Mouse (Mus musculus): ENCODE results near the gene Nphp3. TPM values are rescaled to one million over a fixed set of nuclear protein-coding genes. Genes with fewer than 3 reads are reported as not detected.

The Nphp3 gene
- polyA plus RNA-seq, 1 experiment from 2014 or later, result 6.0 TPM

GRCm38 (mm10) chr9:104070863-104071604 lies 68.7 kb downstream of the Nphp3 start:
- no peak overlapping the region for H3K4me3 ChIP-seq
- no peak overlapping the region for H3K4me2 ChIP-seq (replicated peaks)
- no peaks in the 10 kb centered on the region for H3K9me3 ChIP-seq
- no peaks in the 10 kb centered on the region for H3K4me1 ChIP-seq
- H3K27ac ChIP-seq (replicated peaks), result no peak overlapping the region
- ATAC-seq (ENCODE audit: low FRiP score, low read depth), result no peak
- H3K9ac ChIP-seq (replicated peaks), result no peak overlapping the region
- no peaks in the 10 kb centered on the region for H3K36me3 ChIP-seq
- no peaks in the 10 kb centered on the region for H3K27me3 ChIP-seq
- WGBS, result 75% methylated on average over 8 of the region's 8 CpGs

- Histone ChIP-seq H3K27ac (replicated peaks) (no peak overlapping the region), H3K4me3 (no peak overlapping the region), H3K9ac (replicated peaks) (no peak overlapping the region), H3K4me1 (no peaks in the 10 kb centered on the region), H3K27me3 (no peaks in the 10 kb centered on the region), H3K9me3 (no peaks in the 10 kb centered on the region), H3K4me2 (replicated peaks) (no peak overlapping the region), H3K36me3 (no peaks in the 10 kb centered on the region)
- no peak for ATAC-seq (ENCODE audit: low FRiP score, low read depth)
- 65% methylated on average over 2 of the region's 2 CpGs for WGBS
Observed at GRCm38 (mm10) chr9:104075808-104076207, 73.5 kb downstream of the Nphp3 start.

GRCm38 (mm10) chr9:104078780-104079179 lies 76.4 kb downstream of the Nphp3 start:
- Histone ChIP-seq H3K27me3 (no peaks in the 10 kb centered on the region), H3K4me3 (no peak overlapping the region), H3K27ac (replicated peaks) (no peak overlapping the region), H3K4me2 (replicated peaks) (no peak overlapping the region), H3K4me1 (no peaks in the 10 kb centered on the region), H3K36me3 (no peaks in the 10 kb centered on the region), H3K9ac (replicated peaks) (no peak overlapping the region), H3K9me3 (no peaks in the 10 kb centered on the region)
- whole genome bisulfite sequencing, result 96% methylated on average over 1 of the region's 1 CpGs
- ATAC-seq (ENCODE audit: low FRiP score, low read depth), result no peak

GRCm38 (mm10) chr9:104079379-104079778 lies 77.0 kb downstream of the Nphp3 start:
- Histone ChIP-seq H3K4me1 (no peaks in the 10 kb centered on the region), H3K9ac (replicated peaks) (no peak overlapping the region), H3K36me3 (0 out of 2 replicates have a peak, but pooled peaks cover 3% of the 10 kb centered on the region), H3K9me3 (no peaks in the 10 kb centered on the region), H3K4me2 (replicated peaks) (no peak overlapping the region), H3K27me3 (no peaks in the 10 kb centered on the region), H3K27ac (replicated peaks) (no peak overlapping the region), H3K4me3 (no peak overlapping the region)
- WGBS, result 57% methylated on average over 5 of the region's 5 CpGs
- no peak for ATAC-seq (ENCODE audit: low FRiP score, low read depth)

- Histone ChIP-seq H3K27ac (replicated peaks) (no peak overlapping the region), H3K9me3 (no peaks in the 10 kb centered on the region), H3K4me1 (no peaks in the 10 kb centered on the region), H3K4me2 (replicated peaks) (no peak overlapping the region), H3K4me3 (no peak overlapping the region), H3K9ac (replicated peaks) (no peak overlapping the region), H3K27me3 (no peaks in the 10 kb centered on the region), H3K36me3 (0 out of 2 replicates have a peak, but pooled peaks cover 6% of the 10 kb centered on the region)
- 75% methylated on average over 3 of the region's 3 CpGs for WGBS
- ATAC-seq (ENCODE audit: low FRiP score, low read depth), result no peak
Observed at GRCm38 (mm10) chr9:104080038-104080437, 77.7 kb downstream of the Nphp3 start.

- WGBS, result 69% methylated on average over 4 of the region's 4 CpGs
- Histone ChIP-seq H3K4me2 (replicated peaks) (no peak overlapping the region), H3K4me1 (no peaks in the 10 kb centered on the region), H3K36me3 (0 out of 2 replicates have a peak, but pooled peaks cover 6% of the 10 kb centered on the region), H3K27ac (replicated peaks) (no peak overlapping the region), H3K27me3 (no peaks in the 10 kb centered on the region), H3K4me3 (no peak overlapping the region), H3K9ac (replicated peaks) (no peak overlapping the region), H3K9me3 (no peaks in the 10 kb centered on the region)
- ATAC-seq (ENCODE audit: low FRiP score, low read depth), result no peak
Observed at GRCm38 (mm10) chr9:104085730-104086429, 83.5 kb downstream of the Nphp3 start.

GRCm38 (mm10) chr9:104088555-104088954 lies 86.2 kb downstream of the Nphp3 start:
- H3K36me3 ChIP-seq, result 0 out of 2 replicates have a peak, but pooled peaks cover 6% of the 10 kb centered on the region
- ATAC-seq (ENCODE audit: low FRiP score, low read depth), result no peak
- WGBS, result 82% methylated on average over 8 of the region's 8 CpGs
- H3K4me1 ChIP-seq, result no peaks in the 10 kb centered on the region
- H3K9ac ChIP-seq (replicated peaks), result no peak overlapping the region
- no peak overlapping the region for H3K4me2 ChIP-seq (replicated peaks)
- no peak overlapping the region for H3K4me3 ChIP-seq
- H3K9me3 ChIP-seq, result no peaks in the 10 kb centered on the region
- H3K27me3 ChIP-seq, result no peaks in the 10 kb centered on the region
- no peak overlapping the region for H3K27ac ChIP-seq (replicated peaks)

- Histone ChIP-seq H3K4me2 (replicated peaks) (no peak overlapping the region), H3K36me3 (no peaks in the 10 kb centered on the region), H3K9me3 (no peaks in the 10 kb centered on the region), H3K4me3 (no peak overlapping the region), H3K27ac (replicated peaks) (no peak overlapping the region), H3K27me3 (no peaks in the 10 kb centered on the region), H3K4me1 (no peaks in the 10 kb centered on the region), H3K9ac (replicated peaks) (no peak overlapping the region)
- 95% methylated on average over 5 of the region's 5 CpGs for WGBS
- ATAC-seq (ENCODE audit: low FRiP score, low read depth), result no peak
Observed at GRCm38 (mm10) chr9:104092945-104093344, 90.6 kb downstream of the Nphp3 start.

Other genes starting within 250 kb of the Nphp3 start
- gene Tmem108, start 240.7 kb upstream of the Nphp3 start, polyA plus RNA-seq (2016; fragmentation: Nextera tagmentation; extraction: Ambion mirVana), result 14.0 and 17.0 TPM in 2 replicates
- gene Gm28305, start 38.1 kb downstream of the Nphp3 start, polyA plus RNA-seq (2016; fragmentation: Nextera tagmentation; extraction: Ambion mirVana), result not detected in 2 replicates
- gene Uba5, start 60.6 kb downstream of the Nphp3 start, polyA plus RNA-seq (2016; fragmentation: Nextera tagmentation; extraction: Ambion mirVana), result 60.5 and 62.9 TPM in 2 replicates
- 7.8 and 8.7 TPM in 2 replicates for gene Acad11, start 60.8 kb downstream of the Nphp3 start, polyA plus RNA-seq (2016; fragmentation: Nextera tagmentation; extraction: Ambion mirVana)
- gene Ackr4, start 124.4 kb downstream of the Nphp3 start, polyA plus RNA-seq (2016; fragmentation: Nextera tagmentation; extraction: Ambion mirVana), result 0.48 and 0.69 TPM in 2 replicates

Data from midbrain, embryonic 12.5 days (tissue).